Mouse (Mus musculus) spleen, adult 18-20 months (tissue): ENCODE measurements around the gene Ndufa5.

ENCODE experiments used
- DNase-seq, 2 experiments: peaks; one replicate each; pipeline ENCODE4 v3.0.0; 2022; ENCODE audit warnings: mixed read lengths in 2 of 2

The Ndufa5 gene

GRCm38 (mm10) chr6:24527155-24528063 lies at the start of gene Ndufa5:
Ndufa5 (minus strand) TSS chr6:24528013.
- peak; percentile 82 to 83 for DNase-seq

GRCm38 (mm10) chr6:24573319-24573718 lies 45.5 kb upstream of the Ndufa5 start:
- DNase-seq, result no peak

DNA sequence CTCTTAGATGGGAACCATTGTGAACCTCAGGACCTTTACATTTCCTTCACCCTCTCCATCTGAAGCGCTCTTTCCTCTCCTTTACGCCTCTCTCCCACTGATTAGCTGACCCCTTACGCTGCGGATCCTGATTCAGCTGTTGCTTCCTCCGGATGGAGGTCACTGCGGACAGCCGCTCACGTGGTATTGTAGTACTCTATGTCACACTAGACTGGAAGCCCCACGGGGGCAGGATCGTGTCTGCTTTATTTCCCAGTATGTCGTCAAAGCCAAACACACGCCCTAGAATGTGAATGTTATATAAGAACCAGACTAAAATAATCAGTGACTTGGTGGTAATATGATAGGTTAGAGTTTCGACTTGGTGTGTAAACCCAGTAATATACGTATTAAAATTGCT lies 44.6 kb upstream of the Ndufa5 start:
- DNase-seq, result no peak

GRCm38 (mm10) chr6:24571126-24571525 lies 43.3 kb upstream of the Ndufa5 start:
- no peak for DNase-seq

GRCm38 (mm10) chr6:24570278-24570677 lies 42.5 kb upstream of the Ndufa5 start:
- no peak for DNase-seq

DNA sequence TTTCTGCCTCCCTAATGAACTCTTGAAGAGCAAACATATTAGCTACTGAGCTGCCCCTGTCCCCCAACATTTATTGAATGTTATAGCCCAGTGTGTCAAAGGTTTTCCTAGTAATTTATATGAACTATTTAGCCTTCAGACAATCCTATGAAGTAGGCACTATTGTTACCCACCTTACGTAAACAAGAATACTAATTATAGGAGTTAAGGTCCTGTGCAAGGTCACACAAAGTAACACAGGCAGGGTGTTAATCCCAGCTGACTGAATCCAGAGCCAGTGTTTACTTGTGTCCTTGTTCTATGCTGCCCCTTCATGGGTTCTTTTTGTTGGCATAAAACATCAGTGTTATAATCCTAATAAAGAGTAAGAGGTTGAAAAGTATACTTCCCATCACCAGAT lies 41.9 kb upstream of the Ndufa5 start:
- DNase-seq, result no peak

DNA sequence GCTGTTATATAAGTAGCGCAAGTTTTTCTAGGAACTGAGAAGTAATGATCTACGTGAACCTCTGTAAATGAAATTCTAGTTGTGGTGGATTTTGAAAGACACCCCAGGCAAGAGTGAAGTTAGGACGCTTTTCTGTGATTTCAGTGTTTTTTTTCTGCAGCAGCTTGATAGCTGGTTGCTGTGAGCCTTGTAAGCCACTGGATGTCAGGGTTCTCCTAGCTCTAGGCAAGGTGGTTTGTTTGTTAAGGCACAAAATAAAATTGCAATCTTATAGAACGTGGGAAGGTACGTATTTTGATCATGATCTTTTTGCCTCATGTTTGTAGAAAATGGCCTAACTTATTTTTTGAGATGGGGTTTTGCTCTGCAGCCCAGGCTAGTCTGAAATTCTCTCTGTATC lies 41.1 kb upstream of the Ndufa5 start:
- DNase-seq, result no peak

DNA sequence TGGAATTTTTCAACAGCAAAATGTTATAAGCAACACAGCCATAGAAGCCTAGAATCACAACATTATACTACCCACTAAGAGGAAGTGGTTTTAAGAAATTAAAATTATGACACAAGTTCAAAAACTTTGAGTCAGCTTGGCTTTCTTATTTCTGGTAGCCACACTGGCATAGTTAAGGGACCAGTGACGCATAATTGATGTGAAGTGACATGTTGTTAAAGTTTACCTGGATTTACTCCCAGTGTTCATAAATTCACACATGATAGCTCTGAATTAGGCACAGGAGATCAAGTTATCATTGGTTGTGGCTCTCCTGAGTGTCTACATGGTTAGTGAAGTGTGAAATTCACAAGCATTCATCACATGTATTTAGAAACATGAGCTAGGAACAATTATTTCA lies 37.1 kb upstream of the Ndufa5 start:
- DNase-seq, result no peak

DNA sequence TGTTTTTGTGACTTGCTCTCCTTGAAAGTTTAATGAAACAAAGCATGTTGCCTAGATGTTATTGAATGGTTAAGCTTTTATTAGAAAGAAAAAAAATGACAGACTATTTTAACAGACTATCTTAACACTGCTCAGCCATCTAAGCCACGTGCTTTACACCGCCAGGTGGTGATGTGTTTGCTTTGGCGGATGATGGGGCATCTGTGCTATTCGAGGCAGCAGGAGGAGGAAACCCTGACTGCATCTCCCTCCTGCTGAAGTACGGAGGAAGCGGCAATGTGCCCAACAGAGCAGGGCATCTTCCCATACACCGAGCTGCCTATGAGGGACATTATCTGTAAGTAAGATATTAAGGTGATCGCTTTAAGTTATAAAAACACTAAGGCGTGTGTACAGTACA lies 36.3 kb upstream of the Ndufa5 start:
- DNase-seq, result no peak

GRCm38 (mm10) chr6:24555488-24555887 lies 27.7 kb upstream of the Ndufa5 start:
- no peak for DNase-seq

- DNase-seq, result no peak
Observed at GRCm38 (mm10) chr6:24554427-24555086, 26.7 kb upstream of the Ndufa5 start.

GRCm38 (mm10) chr6:24552046-24552445 lies 24.2 kb upstream of the Ndufa5 start:
- DNase-seq, result no peak

- DNase-seq, result no peak
Observed at GRCm38 (mm10) chr6:24549801-24550200, 22.0 kb upstream of the Ndufa5 start.

- DNase-seq, result no peak
Observed at GRCm38 (mm10) chr6:24546716-24547420, 19.1 kb upstream of the Ndufa5 start.

- no peak for DNase-seq
Observed at GRCm38 (mm10) chr6:24543119-24543591, 15.3 kb upstream of the Ndufa5 start.

GRCm38 (mm10) chr6:24542393-24542792 lies 14.6 kb upstream of the Ndufa5 start:
- DNase-seq, result no peak

GRCm38 (mm10) chr6:24540106-24540505 lies 12.3 kb upstream of the Ndufa5 start:
- no peak for DNase-seq

DNA sequence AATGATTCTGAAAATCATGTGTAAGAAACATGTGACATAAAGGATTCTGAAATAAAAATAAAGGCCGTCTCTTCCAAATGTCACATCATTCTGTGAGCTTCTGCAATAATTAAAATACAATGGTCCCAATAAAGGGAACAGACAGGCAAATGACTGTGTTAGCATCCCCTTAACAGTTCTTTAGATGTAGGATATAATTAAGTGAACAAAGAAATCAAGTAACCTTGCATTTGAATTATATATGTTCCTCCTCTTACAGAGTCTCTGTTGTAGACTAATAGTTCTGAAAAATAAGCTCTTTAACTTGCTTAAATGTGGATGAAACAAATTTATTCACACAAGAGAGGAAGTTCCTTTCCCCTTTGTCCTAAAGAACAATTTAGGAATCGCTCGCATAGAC lies 10.6 kb upstream of the Ndufa5 start:
- DNase-seq, result no peak

GRCm38 (mm10) chr6:24532804-24533203 lies 5.0 kb upstream of the Ndufa5 start:
- DNase-seq, result no peak

- no peak for DNase-seq
Observed at GRCm38 (mm10) chr6:24530711-24531420, 3.1 kb upstream of the Ndufa5 start.

- DNase-seq, result peak in 1 of 2 experiments; percentile 24
Observed at GRCm38 (mm10) chr6:24530166-24530565, 2.4 kb upstream of the Ndufa5 start.

DNA sequence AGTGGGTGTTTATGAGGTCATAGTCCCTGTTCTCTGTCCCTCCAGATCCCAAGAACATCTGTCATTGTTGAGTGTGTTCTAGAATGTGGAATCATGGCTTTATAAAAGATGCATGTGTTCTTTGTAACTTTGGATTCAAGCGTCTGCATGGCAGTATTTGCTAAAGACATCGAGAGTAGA lies 141 bp upstream of the Ndufa5 start, which contains the start of gene Asb15:
TSS of gene Asb15 (plus strand) at position 81 of the 180 bp plus-strand sequence.
- no peak for DNase-seq

GRCm38 (mm10) chr6:24525705-24526104 lies 2.1 kb downstream of the Ndufa5 start:
- no peak for DNase-seq
